8 mouse cellular contexts compared by ENCODE assay signal in the genomic region with DNA sequence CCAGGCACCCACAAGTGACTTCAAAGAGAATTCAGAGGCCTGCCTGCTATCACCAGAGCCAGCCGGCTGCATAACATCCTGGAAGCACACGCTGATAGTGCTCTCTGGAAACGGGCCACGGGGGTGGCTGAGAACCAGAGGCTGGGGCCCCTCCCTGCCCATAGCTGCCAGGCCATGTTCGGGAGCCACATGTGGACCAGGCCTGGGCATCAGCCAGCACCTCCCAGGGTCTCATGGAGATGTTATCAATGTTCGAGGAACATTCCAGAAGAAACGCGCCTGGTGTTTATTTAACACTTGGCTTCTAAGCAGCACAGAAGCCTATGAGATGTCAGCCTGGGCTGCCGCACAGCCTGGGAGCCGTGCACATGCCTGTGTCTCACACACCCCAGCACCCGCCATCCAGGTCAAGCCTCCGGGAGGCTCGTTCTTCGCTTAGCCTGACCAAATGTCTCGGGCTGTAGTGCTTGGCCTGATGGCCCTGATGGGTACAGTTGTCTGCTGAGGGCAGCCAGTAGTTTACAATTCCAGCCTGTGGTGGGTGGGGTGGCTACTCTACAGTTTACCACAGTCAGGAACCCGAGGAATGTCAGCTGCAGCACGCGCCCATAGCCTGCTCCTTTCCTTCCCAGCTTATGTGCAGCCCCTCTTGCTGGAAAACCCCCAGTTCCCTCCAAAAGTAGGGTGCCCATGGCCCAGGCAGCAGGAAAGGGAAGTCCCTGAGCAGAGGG. TPM values are rescaled to one million over a fixed set of nuclear protein-coding genes. Genes with fewer than 3 reads are reported as not detected.
DNase-seq lines count a peak whose midpoint lies in the region; ATAC-seq and TF ChIP-seq lines count a peak whose summit lies in the region.

No protein-coding gene starts in this region.

- no peaks in the 10 kb centered on the region for H3K9me3 ChIP-seq in heart, embryonic 14.5 days (ENCODE audit: control insufficient read depth, low read length)
- no peaks in the 10 kb centered on the region for H3K9me3 ChIP-seq in limb, embryonic 12.5 days

- no peaks in the 10 kb centered on the region for H3K4me1 ChIP-seq in bone marrow, adult 2 months (ENCODE audit: control insufficient read depth, insufficient read depth, low read length)
- peaks cover 35% of the 10 kb centered on the region in 2 experiments for H3K4me1 ChIP-seq in heart, embryonic 14.5 days (ENCODE audit: control insufficient read depth in 2 of 2, insufficient read depth in 2 of 2, low read length in 2 of 2)
- H3K4me1 ChIP-seq in limb, embryonic 12.5 days (replicated peaks) = peaks cover 9% of the 10 kb centered on the region
- peaks cover 11% of the 10 kb centered on the region for H3K4me1 ChIP-seq in olfactory bulb, adult 2 months (ENCODE audit: control insufficient read depth, insufficient read depth, low read length)

- peak overlapping the region; percentile 29; the same call in 1 of the 2 replicates for H3K27ac ChIP-seq in bone marrow, adult 2 months (ENCODE audit: control insufficient read depth, insufficient read depth, low read depth, low read length, poor library complexity)
- H3K27ac ChIP-seq in heart, embryonic 14.5 days (replicated peaks in 1 of 2; ENCODE audit: control insufficient read depth in 1 of 2, insufficient read depth in 1 of 2, low read depth in 2 of 2, low read length in 2 of 2) = peak overlapping the region; percentile 42 to 74
- H3K27ac ChIP-seq in limb, embryonic 12.5 days = peak overlapping the region; percentile 29; the same call in 1 of the 2 replicates
- 0 out of 2 replicates have a peak overlapping the region, but pooled peaks have one; percentile 9 for H3K27ac ChIP-seq in olfactory bulb, adult 2 months (ENCODE audit: insufficient read depth, low read depth, low read length)

- H3K9ac ChIP-seq in heart, embryonic 14.5 days (ENCODE audit: low read length) = 0 out of 2 replicates have a peak overlapping the region, but pooled peaks have one; percentile 2
- 0 out of 2 replicates have a peak overlapping the region, but pooled peaks have one; percentile 27 for H3K9ac ChIP-seq in limb, embryonic 12.5 days (replicated peaks)

- peak; percentile 31 for DNase-seq in MEL-GATA-1-ER (ENCODE audit: extremely low read depth, low read depth)
- no peak for DNase-seq in right cerebral cortex, adult 2 months (ENCODE audit: low spot score in 2 of 2)
- no peak for DNase-seq in thymus, adult 18-20 months

- TF ChIP-seq POLR2A in bone marrow, adult 2 months (IDR thresholded peaks at IDR 0.05; ENCODE audit: borderline replicate concordance, control insufficient read depth, low read depth, low read length) = no peak
- no peak for TF ChIP-seq POLR2A in olfactory bulb, adult 2 months (IDR thresholded peaks at IDR 0.05; ENCODE audit: insufficient read depth, low read depth, low read length)

- WGBS in bone marrow, adult 2 months = 47% methylated on average over 18 of the region's 18 CpGs
- 5% methylated on average over 18 of the region's 18 CpGs for whole genome bisulfite sequencing in heart, embryonic 14.5 days
- WGBS in limb, embryonic 12.5 days = 26% methylated on average over 18 of the region's 18 CpGs
- WGBS in olfactory bulb, adult 2 months = 41% methylated on average over 18 of the region's 18 CpGs

- TF ChIP-seq CTCF in bone marrow, adult 2 months (IDR thresholded peaks at IDR 0.05; ENCODE audit: control insufficient read depth, insufficient read depth, low read length) = no peak
- no peak for TF ChIP-seq CTCF in olfactory bulb, adult 2 months (IDR thresholded peaks at IDR 0.05; ENCODE audit: insufficient read depth, low read depth, low read length)

- H3K36me3 ChIP-seq in heart, embryonic 14.5 days (ENCODE audit: control insufficient read depth, insufficient read depth, low read length) = peaks cover 29% of the 10 kb centered on the region
- peaks cover 36% of the 10 kb centered on the region for H3K36me3 ChIP-seq in limb, embryonic 12.5 days

- no peaks in the 10 kb centered on the region for H3K27me3 ChIP-seq in heart, embryonic 14.5 days (ENCODE audit: control insufficient read depth, insufficient read depth, low read length)
- H3K27me3 ChIP-seq in limb, embryonic 12.5 days = no peaks in the 10 kb centered on the region

- no peak overlapping the region for H3K4me3 ChIP-seq in bone marrow, adult 2 months (replicated peaks; ENCODE audit: control insufficient read depth, low read depth, low read length)
- H3K4me3 ChIP-seq in heart, embryonic 14.5 days (ENCODE audit: control insufficient read depth in 1 of 2, insufficient read depth in 1 of 2, low read depth in 1 of 2, low read length in 2 of 2) = no peak overlapping the region
- H3K4me3 ChIP-seq in limb, embryonic 12.5 days (replicated peaks) = no peak overlapping the region
- no peak overlapping the region for H3K4me3 ChIP-seq in olfactory bulb, adult 2 months (ENCODE audit: insufficient read depth, low read depth, low read length)

- peak; percentile 84 for ATAC-seq in heart, embryonic 14.5 days (ENCODE audit: insufficient number of reproducible peaks, insufficient read depth, low FRiP score, low read depth)
- ATAC-seq in limb, embryonic 12.5 days (ENCODE audit: insufficient number of reproducible peaks, insufficient read depth, low FRiP score, low TSS enrichment, low read depth) = no peak
- no peak for ATAC-seq in frontal cortex, adult (ENCODE audit: low TSS enrichment)

- H3K4me2 ChIP-seq in heart, embryonic 14.5 days (ENCODE audit: low read length) = peak overlapping the region; percentile 32
- H3K4me2 ChIP-seq in limb, embryonic 12.5 days = no peak overlapping the region

RNA-seq across cellular contexts. Expression of a gene that starts 31.2 kb away (rescaled TPM):
- polyA plus RNA-seq in bone marrow, adult 2 months (2011; ENCODE audit: insufficient read depth, insufficient read length, low replicate concordance, missing spikeins) = 12.3 and 29.2 TPM in 2 replicates
- polyA plus RNA-seq in heart, embryonic 14.5 days (2014; fragmentation: Nextera tagmentation; extraction: Ambion mirVana) = 23.0 TPM in 2 replicates
- polyA plus RNA-seq in limb, embryonic 12.5 days (2016; fragmentation: Nextera tagmentation; extraction: Ambion mirVana) = 46.7 and 46.9 TPM in 2 replicates
- not detected in 2 replicates for polyA plus RNA-seq in olfactory bulb, adult 2 months (2012; ENCODE audit: insufficient read depth, insufficient read length, low replicate concordance, missing spikeins)

RNA-seq across cellular contexts. Expression of a gene that starts 45.7 kb away (rescaled TPM):
- polyA plus RNA-seq in bone marrow, adult 2 months (2011; ENCODE audit: insufficient read depth, insufficient read length, low replicate concordance, missing spikeins) = 27.2 and 69.1 TPM in 2 replicates
- 1.5 and 2.4 TPM in 2 replicates for polyA plus RNA-seq in heart, embryonic 14.5 days (2014; fragmentation: Nextera tagmentation; extraction: Ambion mirVana)
- 0.98 and 1.0 TPM in 2 replicates for polyA plus RNA-seq in limb, embryonic 12.5 days (2016; fragmentation: Nextera tagmentation; extraction: Ambion mirVana)
- 191 TPM in 1 of 2 replicates, not detected in the other for polyA plus RNA-seq in olfactory bulb, adult 2 months (2012; ENCODE audit: insufficient read depth, insufficient read length, low replicate concordance, missing spikeins)
